Comparison of ENCODE assay signal across 10 mouse cellular contexts in genomic region chr8:126297284-126297845, GRCm38 (mm10). TPM values are rescaled to one million over a fixed set of nuclear protein-coding genes. Genes with fewer than 3 reads are reported as not detected.
DNase-seq lines count a peak whose midpoint lies in the region; ATAC-seq and TF ChIP-seq lines count a peak whose summit lies in the region.
"Had no signal": no experiment of that assay in that cellular context is flagged by ENCODE, and none has a peak within 500 bp of the region (broad histone marks: within the 10 kb centered on the region; RNA-seq: fewer than 3 reads in every experiment).

No protein-coding gene starts in this region.

- TF ChIP-seq CTCF in stomach, postnatal 0 days (IDR thresholded peaks at IDR 0.05; ENCODE audit: low read depth), result peak; percentile 79

- no peaks in the 10 kb centered on the region for H3K4me1 ChIP-seq in kidney, embryonic 14.5 days (ENCODE audit: control insufficient read depth, insufficient read depth, low read length)
- no peaks in the 10 kb centered on the region for H3K4me1 ChIP-seq in stomach, postnatal 0 days (replicated peaks; ENCODE audit: control insufficient read depth, insufficient read depth)

- no peaks in the 10 kb centered on the region for H3K36me3 ChIP-seq in kidney, embryonic 14.5 days (ENCODE audit: control insufficient read depth, insufficient read depth, low read length)
- H3K36me3 ChIP-seq in stomach, postnatal 0 days (ENCODE audit: control insufficient read depth, insufficient read depth, low read length), result no peaks in the 10 kb centered on the region
- H3K36me3 ChIP-seq: neural tube, embryonic 12.5 days had no signal

- H3K4me3 ChIP-seq in kidney, embryonic 14.5 days (ENCODE audit: low read length), result no peak overlapping the region
- no peak overlapping the region for H3K4me3 ChIP-seq in stomach, postnatal 0 days (ENCODE audit: low read depth, low read length)

- DNase-seq in frontal cortex, postnatal 14 days (ENCODE audit: low spot score in 2 of 2), result no peak
- DNase-seq in urinary bladder, postnatal 25 days (ENCODE audit: low spot score), result peak; percentile 8
- no peak for DNase-seq in urinary bladder, postnatal 10 days (ENCODE audit: low spot score)
- peak; percentile 36 for DNase-seq in embryo, embryonic 11.5 days (ENCODE audit: low read depth, low spot score)
- DNase-seq in stomach, postnatal 0 days (ENCODE audit: low spot score), result peak; percentile 39

- no peak overlapping the region for H3K9ac ChIP-seq in kidney, embryonic 14.5 days (ENCODE audit: low read depth, low read length)
- no peak overlapping the region for H3K9ac ChIP-seq in stomach, postnatal 0 days (ENCODE audit: low read length)
- H3K9ac ChIP-seq: neural tube, embryonic 12.5 days had no signal

- 45% methylated on average over 1 of the region's 1 CpGs for WGBS in kidney, embryonic 14.5 days
- 29% methylated on average over 1 of the region's 1 CpGs for WGBS in stomach, postnatal 0 days

- H3K27ac ChIP-seq in kidney, embryonic 14.5 days (ENCODE audit: low read depth, low read length), result no peak overlapping the region
- no peak overlapping the region for H3K27ac ChIP-seq in stomach, postnatal 0 days (replicated peaks)
- H3K27ac ChIP-seq: neural tube, embryonic 12.5 days had no signal

- no peak for TF ChIP-seq EP300 in stomach, postnatal 0 days (optimal IDR thresholded peaks at IDR 0.05)

- H3K27me3 ChIP-seq in kidney, embryonic 14.5 days (ENCODE audit: control insufficient read depth, insufficient read depth, low read length), result peaks cover 15% of the 10 kb centered on the region
- no peaks in the 10 kb centered on the region for H3K27me3 ChIP-seq in stomach, postnatal 0 days (ENCODE audit: control insufficient read depth, insufficient read depth, low read length)

- no peak overlapping the region for H3K4me2 ChIP-seq in kidney, embryonic 14.5 days (replicated peaks; ENCODE audit: low read depth, low read length)
- H3K4me2 ChIP-seq in stomach, postnatal 0 days (replicated peaks; ENCODE audit: low read depth), result no peak overlapping the region

- peak; percentile 45 for ATAC-seq in frontal cortex, adult (ENCODE audit: low TSS enrichment)
- 0 out of 2 replicates have a peak, but pooled peaks have one; percentile 4 for ATAC-seq in kidney, embryonic 14.5 days (ENCODE audit: low FRiP score, low TSS enrichment)
- ATAC-seq in megakaryocyte progenitor cell, adult 5-6 weeks (replicated peaks; ENCODE audit: poor library complexity), result peak; percentile 76
- 0 out of 2 replicates have a peak, but pooled peaks have one; percentile 36 for ATAC-seq in stomach, postnatal 0 days (ENCODE audit: low FRiP score, low TSS enrichment)

- H3K9me3 ChIP-seq in kidney, embryonic 14.5 days (ENCODE audit: control insufficient read depth, low read length), result no peaks in the 10 kb centered on the region
- H3K9me3 ChIP-seq in stomach, postnatal 0 days (ENCODE audit: control insufficient read depth, low read length), result no peaks in the 10 kb centered on the region
- H3K9me3 ChIP-seq: neural tube, embryonic 12.5 days had no signal

RNA-seq across cellular contexts. Expression of gene Slc35f3, which starts 1.0 kb away (rescaled TPM):
- polyA plus RNA-seq in kidney, embryonic 14.5 days (2014; fragmentation: Nextera tagmentation; extraction: Ambion mirVana), result 0.30 and 0.83 TPM in 2 replicates
- total RNA-seq in megakaryocyte progenitor cell, adult 5-6 weeks (2015), result not detected in 2 replicates
- not detected in 2 replicates for total RNA-seq in megakaryocyte progenitor cell, adult 5-6 weeks (2017)
- 0.68 and 0.88 TPM in 2 replicates for polyA plus RNA-seq in stomach, postnatal 0 days (2015; fragmentation: Nextera tagmentation; extraction: Ambion mirVana)
- polyA plus RNA-seq: heart, embryonic 16.5 days had no signal

Comparison
In these comparisons a context has a peak if more than half of its experiments do, and no peak if none do; other contexts are left out.
1. DNase-seq: peak in urinary bladder, postnatal 25 days (single experiment), embryo, embryonic 11.5 days (single experiment) and stomach, postnatal 0 days (single experiment); none in frontal cortex, postnatal 14 days (0 of 2) and urinary bladder, postnatal 10 days (single experiment).
2. ATAC-seq: peak in every context shown above with its lines; median percentile 76 in megakaryocyte progenitor cell, adult 5-6 weeks; 45 in frontal cortex, adult; 36 in stomach, postnatal 0 days; 4 in kidney, embryonic 14.5 days.